Mouse (Mus musculus): Measurements from ENCODE around the gene Ppp5c. TPM values are rescaled to one million over a fixed set of nuclear protein-coding genes. Genes with fewer than 3 reads are reported as not detected.
A peak's percentile ranks its signal among the peaks of the same experiment; 100 is the strongest.
"Not testable (repeated sequence)": the region's sequence is repeated elsewhere in the genome, so short reads cannot be mapped to it uniquely, and the experiment has no call there.

Ppp5c gene
- total RNA-seq (2021), result 10 to 100 TPM; 71.5 to 87.2 TPM
- long read RNA-seq, experiment 1, transcript Ppp5c-201 (13 exons, 2,072 nt), result major isoform, 60 of 79 reads
- long read RNA-seq, experiment 1, partial matches to known transcripts, result 8 of 79 reads
- long read RNA-seq, experiment 1, other reads (novel, unspliced or antisense), result 11 of 79 reads
- long read RNA-seq, experiment 2, transcript Ppp5c-201 (13 exons, 2,072 nt), result major isoform, 24 of 34 reads
- long read RNA-seq, experiment 2, partial matches to known transcripts, result 2 of 34 reads
- long read RNA-seq, experiment 2, other reads (novel, unspliced or antisense), result 6 of 34 reads

GRCm38 (mm10) chr7:17027588-17028343 is at the start of gene Ppp5c:
Gene Ppp5c, minus strand, starts transcription at chr7:17027924.
- peak; percentile 93 to 94 for DNase-seq

DNA sequence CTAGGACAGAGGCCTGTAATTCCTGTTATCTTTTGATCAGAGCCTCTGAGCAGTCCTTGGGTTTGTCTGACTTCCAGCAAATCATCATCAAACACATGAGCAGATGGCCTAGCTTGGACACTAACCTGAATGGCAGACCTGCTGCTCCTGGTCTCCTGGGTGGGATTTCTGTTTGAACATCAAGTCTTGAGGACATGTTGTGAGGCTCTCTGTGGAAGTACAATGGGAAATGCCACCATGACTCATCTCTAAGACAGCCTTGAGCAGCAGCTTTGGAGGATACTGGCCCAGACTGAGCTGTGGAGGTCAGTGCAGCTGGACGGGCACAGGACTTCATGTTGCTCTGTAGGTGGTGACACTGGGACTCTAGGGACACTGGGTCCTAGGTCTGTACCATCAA is 48.8 kb upstream of the Ppp5c start:
- DNase-seq, result peak in 1 of 2 experiments; percentile 11

DNA sequence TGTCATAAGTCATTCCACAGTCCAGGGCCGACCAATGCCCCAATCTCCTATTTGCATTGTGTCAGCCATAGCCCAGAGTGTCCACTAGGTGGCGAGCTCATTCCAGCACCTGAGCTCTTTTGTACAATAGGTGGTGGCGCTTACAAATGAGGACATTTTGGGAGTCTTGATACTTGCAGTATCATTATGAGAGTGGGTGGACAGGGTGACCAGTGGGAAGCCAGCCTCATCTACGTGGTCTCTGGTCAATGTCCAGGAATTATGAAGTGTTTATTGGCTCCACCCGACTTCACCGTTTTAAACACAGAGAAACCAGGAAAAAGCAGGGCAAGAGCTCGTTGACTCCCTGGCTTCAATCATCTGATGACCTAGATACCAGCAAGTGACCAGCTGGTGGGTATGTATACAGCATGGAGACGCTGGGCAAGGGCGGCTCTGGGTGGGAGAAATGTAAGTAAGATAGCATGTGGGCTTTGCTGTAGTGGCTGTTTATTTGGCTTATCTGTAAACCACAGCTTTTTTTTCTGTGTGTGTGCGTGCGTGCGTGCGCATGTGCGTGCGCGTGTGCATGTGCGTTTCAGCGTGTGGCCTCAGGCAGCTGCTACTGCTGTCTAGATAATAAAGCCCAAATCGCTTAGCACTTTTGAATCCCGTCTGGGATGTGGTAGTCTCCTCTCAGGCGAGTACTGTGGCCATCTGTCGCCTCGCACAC is 46.3 kb upstream of the Ppp5c start, which contains the start of gene Psg16:
Gene Psg16, plus strand, starts transcription at position 137 of the 712 bp plus-strand sequence.
- peak; percentile 73 to 74 for DNase-seq

DNA sequence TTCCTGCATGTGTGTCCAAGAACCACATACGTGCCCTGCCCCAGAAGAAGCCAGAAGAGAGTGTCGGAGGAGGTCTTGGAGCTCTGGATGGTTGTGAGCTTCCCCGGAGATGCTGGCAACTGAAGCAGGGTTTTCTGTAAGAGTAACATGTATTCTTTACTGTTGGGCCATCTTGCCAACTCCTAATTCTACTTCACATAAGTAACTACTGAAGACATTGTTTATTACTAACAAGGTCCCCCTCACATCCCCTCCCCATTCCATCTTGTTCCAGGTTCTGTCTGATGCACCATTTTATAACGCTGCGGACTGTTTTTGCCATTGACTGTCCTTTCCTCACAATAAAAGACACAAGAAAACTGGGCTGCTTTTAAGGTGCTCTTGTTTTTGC is 45.8 kb upstream of the Ppp5c start:
- no peak for DNase-seq

DNA sequence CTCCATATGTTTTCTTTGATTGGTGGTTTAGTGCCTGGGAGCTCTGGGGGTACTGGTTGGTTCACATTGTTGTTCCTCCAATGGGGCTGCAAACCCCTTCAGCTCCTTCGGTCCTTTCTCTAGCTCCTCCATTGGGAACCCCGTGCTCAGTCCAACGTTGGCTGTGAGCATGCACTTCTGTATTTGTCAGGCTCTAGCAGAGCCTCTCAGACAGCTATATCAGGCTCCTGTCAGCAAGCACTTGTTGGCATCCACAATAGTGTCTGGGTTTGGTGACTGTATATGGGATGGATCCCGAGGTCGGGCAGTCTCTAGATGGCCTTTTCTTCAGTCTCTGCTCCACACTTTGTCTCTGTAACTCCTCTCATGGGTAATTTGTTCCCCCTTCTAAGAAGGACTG is 39.9 kb upstream of the Ppp5c start:
- DNase-seq, result not testable (repeated sequence)

- DNase-seq, result no peak
Observed at GRCm38 (mm10) chr7:17067000-17067399, 39.3 kb upstream of the Ppp5c start.

GRCm38 (mm10) chr7:17066412-17066811 is 38.7 kb upstream of the Ppp5c start:
- DNase-seq, result peak; percentile 82 to 84

- no peak for DNase-seq
Observed at GRCm38 (mm10) chr7:17065620-17066019, 37.9 kb upstream of the Ppp5c start.

DNA sequence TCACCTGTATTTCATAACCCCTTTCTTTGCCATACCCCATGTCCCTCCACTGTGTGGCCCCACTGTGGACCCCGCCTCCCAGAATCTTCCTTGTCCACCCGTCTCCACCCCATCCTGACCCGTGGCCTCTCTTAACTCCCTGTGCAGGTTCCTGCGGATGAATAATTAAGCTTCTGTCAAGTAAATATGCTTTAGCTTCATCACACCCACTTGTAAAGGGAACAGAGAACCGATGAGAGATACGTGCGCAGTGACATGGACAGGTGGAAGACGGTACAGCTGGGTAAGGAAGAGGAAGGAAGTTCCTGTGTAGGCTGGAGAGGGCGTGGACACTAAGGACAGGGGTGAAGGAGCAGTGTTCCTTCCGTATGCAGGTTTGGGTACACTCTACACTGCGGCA is 35.1 kb upstream of the Ppp5c start:
- no peak for DNase-seq

GRCm38 (mm10) chr7:17062389-17062788 is 34.7 kb upstream of the Ppp5c start, which contains the start of gene Hif3a:
Gene Hif3a, minus strand, starts transcription at chr7:17062427.
- peak; percentile 27 to 50 for DNase-seq

DNA sequence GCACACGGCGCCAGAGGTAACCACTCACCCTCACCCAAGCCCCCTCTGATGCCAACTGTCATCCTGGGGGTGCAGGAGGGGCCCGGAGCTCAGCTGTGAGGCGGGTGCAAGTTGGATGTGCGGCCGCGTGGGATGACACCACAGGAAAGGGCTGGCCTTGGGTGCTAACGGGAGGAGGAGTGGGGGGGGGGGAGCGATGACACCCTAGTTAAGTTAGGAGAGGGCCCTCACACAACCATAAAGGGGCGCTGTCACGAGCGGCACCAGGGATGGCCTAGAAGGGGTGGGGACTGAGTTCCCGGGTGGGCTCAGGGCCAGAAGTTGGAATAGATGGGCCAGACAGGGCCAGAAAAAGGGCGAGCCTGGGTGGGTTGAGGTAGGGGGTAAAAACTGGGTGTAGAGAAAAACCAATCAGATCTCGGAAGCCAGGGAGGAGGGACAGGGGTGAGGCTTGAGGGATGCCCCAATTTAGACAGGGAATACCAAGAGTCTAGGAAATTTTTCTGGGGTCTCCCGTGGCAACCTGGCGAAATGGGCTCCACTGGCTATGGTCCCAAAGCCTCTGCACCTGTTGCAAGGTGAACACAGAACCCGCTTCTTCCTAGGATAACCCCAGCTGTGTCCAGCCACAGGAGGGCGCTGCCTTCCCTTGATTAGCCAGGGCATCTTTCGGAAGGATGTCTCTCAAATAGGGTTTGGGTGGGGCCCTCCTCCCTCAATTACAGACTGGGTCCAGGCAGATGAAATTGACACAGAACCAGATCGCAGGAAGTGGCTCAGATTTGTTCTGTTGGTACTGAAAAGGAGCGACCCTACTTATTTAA is 33.3 kb upstream of the Ppp5c start:
- peak; percentile 38 to 42 for DNase-seq

- peak; percentile 96 to 97 for DNase-seq
Observed at GRCm38 (mm10) chr7:17060031-17060781, 32.5 kb upstream of the Ppp5c start.

DNA sequence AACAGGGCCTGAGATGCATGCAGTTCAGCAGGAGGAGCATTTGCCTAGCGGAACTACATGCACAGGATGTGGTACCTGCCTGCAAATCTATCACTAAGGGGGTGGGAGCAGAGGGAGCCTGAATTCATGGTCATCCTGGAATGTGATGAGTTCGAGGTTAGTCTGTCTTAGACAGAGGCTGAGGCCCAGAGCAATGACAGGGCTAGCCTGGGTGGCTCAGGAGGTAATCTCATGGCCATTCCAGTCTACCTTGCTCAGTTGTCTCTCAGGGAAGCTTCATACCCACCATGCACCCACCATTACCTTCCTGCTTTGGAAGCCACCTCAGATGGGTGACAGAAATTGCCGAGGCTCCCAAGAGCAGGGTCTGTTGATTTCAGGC is 31.7 kb upstream of the Ppp5c start:
- DNase-seq, result no peak

GRCm38 (mm10) chr7:17058816-17059462 is 31.2 kb upstream of the Ppp5c start:
- no peak for DNase-seq

DNA sequence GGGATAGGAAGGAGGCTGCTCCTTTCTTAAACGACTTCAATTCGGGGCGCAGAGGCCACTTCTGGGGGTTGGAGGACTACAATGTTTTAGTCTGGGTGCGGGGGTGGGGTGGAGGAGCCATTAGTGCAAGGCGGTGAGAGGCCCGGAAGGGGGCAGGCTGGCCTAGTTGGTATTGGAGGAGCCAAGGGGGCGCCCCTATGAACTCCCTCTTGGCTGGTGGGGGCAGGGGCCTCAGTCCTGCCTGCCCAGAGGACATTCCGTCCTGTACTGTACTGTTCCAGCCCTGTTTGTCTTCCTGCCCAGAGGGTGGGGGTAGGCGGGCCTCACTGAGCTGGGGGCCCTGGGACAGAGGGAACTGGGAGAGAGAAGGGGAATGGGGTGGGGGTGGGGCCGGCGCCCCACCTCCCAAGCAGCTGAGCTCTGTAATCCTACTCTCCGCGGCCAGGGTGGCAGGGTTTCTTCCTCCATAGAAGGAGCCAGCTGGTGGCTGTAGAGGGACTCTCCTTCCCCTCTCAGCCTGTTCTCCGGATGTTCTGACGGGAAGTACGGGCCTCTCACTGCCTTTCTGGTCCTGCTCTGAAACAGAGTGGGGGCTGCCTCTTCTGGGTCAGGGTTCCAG is 30.5 kb upstream of the Ppp5c start:
- peak; percentile 54 to 68 for DNase-seq

DNA sequence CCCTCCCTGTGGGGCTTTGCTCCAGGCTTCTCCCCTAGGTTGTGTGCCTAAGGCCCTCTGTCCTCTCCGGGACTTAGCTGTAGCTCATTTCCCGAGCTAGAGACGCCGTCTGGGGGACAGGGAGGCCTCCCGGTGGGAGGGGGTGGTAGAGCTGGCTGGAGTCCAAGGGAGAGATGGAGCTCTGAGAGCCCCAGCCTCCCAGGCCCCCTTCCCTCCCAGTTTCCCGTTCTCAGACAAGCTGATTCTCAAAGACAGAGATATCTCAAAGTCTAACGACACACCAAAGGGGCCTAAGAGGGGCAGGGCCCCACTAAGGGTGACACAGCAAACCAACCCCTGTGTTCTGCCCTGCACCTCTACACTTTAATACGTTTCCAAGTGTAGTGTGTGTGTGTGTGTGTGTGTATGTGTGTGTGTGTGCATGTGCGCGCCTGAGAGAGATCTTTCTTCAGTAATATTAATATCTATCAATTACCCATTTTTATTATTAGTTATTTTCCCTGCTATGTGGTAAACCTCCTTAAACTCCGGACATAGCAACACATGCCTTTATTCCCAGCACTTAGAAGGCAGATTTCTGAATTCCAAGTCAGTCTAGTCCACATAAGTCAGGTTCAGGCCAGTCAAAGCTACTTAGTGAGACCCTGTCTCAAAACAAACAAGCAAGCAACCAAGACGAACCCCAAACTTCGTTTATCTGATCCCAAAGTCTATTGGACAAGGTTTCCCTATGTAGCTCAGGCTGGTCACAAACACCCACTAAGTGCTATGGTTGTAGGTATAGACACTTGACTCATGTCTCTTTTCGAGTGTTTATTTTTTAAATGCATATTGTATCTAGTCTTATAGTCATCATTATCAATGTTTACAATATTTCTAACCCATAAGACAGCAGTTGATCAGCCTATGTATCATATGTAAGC is 29.1 kb upstream of the Ppp5c start:
- DNase-seq, result no peak

DNA sequence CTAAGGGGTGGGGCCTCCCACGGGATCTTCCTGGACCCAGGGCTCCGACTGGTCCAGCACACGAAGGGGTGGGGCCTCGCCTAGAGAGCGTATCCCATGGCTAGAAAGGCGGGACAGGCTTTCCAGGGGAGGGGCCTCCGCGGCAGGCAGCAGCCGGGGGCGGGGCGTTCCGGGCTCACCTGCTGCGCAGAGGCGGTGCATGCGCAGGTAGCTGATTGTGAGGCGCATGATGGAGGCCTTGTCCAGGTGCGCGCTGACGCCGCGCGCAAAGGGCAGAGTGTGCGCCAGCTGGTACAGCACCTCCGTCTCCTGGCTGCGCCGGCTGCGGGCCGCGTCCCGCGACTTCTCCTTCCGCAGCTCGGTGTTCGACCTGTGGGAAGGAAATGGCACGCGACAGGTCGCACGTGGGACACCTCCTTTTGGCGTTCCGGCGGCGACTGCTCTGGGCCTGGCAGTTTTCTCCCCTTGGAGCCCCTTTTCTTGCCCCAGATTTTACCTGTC is 28.4 kb upstream of the Ppp5c start:
- peak; percentile 82 to 89 for DNase-seq

- DNase-seq, result no peak
Observed at GRCm38 (mm10) chr7:17055287-17055946, 27.7 kb upstream of the Ppp5c start.

Measured in adrenal gland, postnatal 36 days (tissue).